ENCODE assay signal across 16 mouse cellular contexts in the genomic region with DNA sequence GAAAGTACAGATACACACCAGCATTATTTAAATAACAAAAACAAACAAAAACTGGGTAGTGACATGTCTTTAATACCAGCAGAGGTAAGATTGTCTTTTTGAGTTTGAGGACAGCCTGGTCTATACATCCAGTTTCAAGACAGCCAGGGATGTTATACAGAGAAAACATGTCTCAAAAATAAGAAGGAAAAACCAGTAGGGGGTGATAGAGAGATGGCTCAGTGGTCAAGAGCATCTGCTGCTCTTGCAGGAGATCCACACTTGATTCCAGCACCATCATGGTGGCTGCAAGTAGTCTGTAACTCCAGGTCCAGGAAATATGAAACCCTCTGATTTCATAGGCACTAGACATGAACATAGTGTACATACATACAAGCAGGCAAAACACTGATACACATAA. TPM values are rescaled to one million over a fixed set of nuclear protein-coding genes. Genes with fewer than 3 reads are reported as not detected.
DNase-seq lines count a peak whose midpoint lies in the region; ATAC-seq and TF ChIP-seq lines count a peak whose summit lies in the region.
"Had no signal": no experiment of that assay in that cellular context is flagged by ENCODE, and none has a peak within 500 bp of the region (broad histone marks: within the 10 kb centered on the region; RNA-seq: fewer than 3 reads in every experiment).

No protein-coding gene starts in this region.

- H3K27me3 ChIP-seq in liver, embryonic 14.5 days (ENCODE audit: control insufficient read depth, insufficient read depth, low read length) = no peaks in the 10 kb centered on the region
- no peaks in the 10 kb centered on the region for H3K27me3 ChIP-seq in liver, embryonic 11.5 days (replicated peaks; ENCODE audit: control insufficient read depth, insufficient read depth, low read length)
- H3K27me3 ChIP-seq: embryonic facial prominence, embryonic 12.5 days; neural tube, embryonic 12.5 days had no signal

- H3K9me3 ChIP-seq in liver, embryonic 14.5 days (ENCODE audit: control insufficient read depth, low read length) = no peaks in the 10 kb centered on the region
- no peaks in the 10 kb centered on the region for H3K9me3 ChIP-seq in liver, embryonic 11.5 days (ENCODE audit: control insufficient read depth, low read length)
- H3K9me3 ChIP-seq: embryonic facial prominence, embryonic 12.5 days; neural tube, embryonic 12.5 days had no signal

- no peak for ATAC-seq in CD4-positive, CD25-positive, alpha-beta regulatory T cell, adult 4 months
- ATAC-seq in liver, embryonic 14.5 days (ENCODE audit: insufficient read depth) = no peak
- no peak for ATAC-seq in liver, embryonic 11.5 days (replicated peaks; ENCODE audit: low FRiP score)
- ATAC-seq in megakaryocyte-erythroid progenitor cell, adult 5-6 weeks (replicated peaks; ENCODE audit: low FRiP score, low TSS enrichment, poor library complexity, severe bottlenecking) = 0 out of 2 replicates have a peak, but pooled peaks have one; percentile 52

- H3K4me1 ChIP-seq in liver, embryonic 14.5 days (replicated peaks; ENCODE audit: control insufficient read depth in 2 of 2, insufficient read depth in 2 of 2, low read length in 1 of 2) = no peaks in the 10 kb centered on the region
- no peaks in the 10 kb centered on the region for H3K4me1 ChIP-seq in liver, embryonic 11.5 days (replicated peaks; ENCODE audit: control insufficient read depth, insufficient read depth, low read length)
- H3K4me1 ChIP-seq: embryonic facial prominence, embryonic 12.5 days; neural tube, embryonic 12.5 days had no signal

- no peak overlapping the region for H3K4me2 ChIP-seq in liver, embryonic 14.5 days (ENCODE audit: low read depth)
- H3K4me2 ChIP-seq in liver, embryonic 11.5 days = no peak overlapping the region
- H3K4me2 ChIP-seq: embryonic facial prominence, embryonic 12.5 days; neural tube, embryonic 12.5 days had no signal

- DNase-seq in CD4-positive, CD25-positive, alpha-beta regulatory T cell, adult 2 months (ENCODE audit: low read depth, low spot score) = peak; percentile 37
- DNase-seq in liver, embryonic 14.5 days (ENCODE audit: low read depth in 3 of 3, low spot score in 3 of 3) = peak in 1 of 3 experiments; percentile 14
- DNase-seq in liver, embryonic 11.5 days (ENCODE audit: low spot score) = no peak
- DNase-seq in T-cell, adult 2 months (ENCODE audit: low spot score) = peak; percentile 0
- DNase-seq in urinary bladder, postnatal 25 days (ENCODE audit: low spot score) = no peak
- no peak for DNase-seq in frontal cortex, postnatal 10 days (ENCODE audit: low spot score in 2 of 2)
- DNase-seq: adrenal gland, postnatal 25 days; B cell, adult 2 months; heart, postnatal 36 days; right cerebral cortex, postnatal 4 days had no signal

- no peak overlapping the region for H3K4me3 ChIP-seq in liver, embryonic 14.5 days (ENCODE audit: insufficient read depth in 1 of 2, low read depth in 2 of 2, low read length in 2 of 2)
- no peak overlapping the region for H3K4me3 ChIP-seq in liver, embryonic 11.5 days (ENCODE audit: low read depth, low read length)
- H3K4me3 ChIP-seq: embryonic facial prominence, embryonic 12.5 days; neural tube, embryonic 12.5 days had no signal

- TF ChIP-seq EP300 in liver, embryonic 14.5 days (IDR thresholded peaks at IDR 0.05; ENCODE audit: low read depth) = no peak

- no peak overlapping the region for H3K27ac ChIP-seq in liver, embryonic 14.5 days
- H3K27ac ChIP-seq in liver, embryonic 11.5 days (ENCODE audit: low read depth, low read length) = no peak overlapping the region
- H3K27ac ChIP-seq: embryonic facial prominence, embryonic 12.5 days; neural tube, embryonic 12.5 days had no signal

- H3K9ac ChIP-seq in liver, embryonic 14.5 days (replicated peaks) = no peak overlapping the region
- H3K9ac ChIP-seq in liver, embryonic 11.5 days (ENCODE audit: low read depth, low read length) = no peak overlapping the region
- H3K9ac ChIP-seq: embryonic facial prominence, embryonic 12.5 days; neural tube, embryonic 12.5 days had no signal

- peaks cover 12% of the 10 kb centered on the region for H3K36me3 ChIP-seq in liver, embryonic 14.5 days (replicated peaks; ENCODE audit: control insufficient read depth, insufficient read depth, low read depth)
- H3K36me3 ChIP-seq in liver, embryonic 11.5 days (ENCODE audit: control insufficient read depth, insufficient read depth, low read length) = peaks cover 7% of the 10 kb centered on the region; the same call in 1 of the 2 replicates

- TF ChIP-seq CTCF in liver, embryonic 14.5 days (IDR thresholded peaks at IDR 0.05; ENCODE audit: low read depth) = peak; percentile 50; the same call in 1 of the 2 replicates

RNA-seq across cellular contexts. Expression of a gene that starts 39.7 kb away (rescaled TPM):
- 10 to 100 TPM; 37.2 to 39.6 TPM for polyA plus RNA-seq in CD4-positive, CD25-positive, alpha-beta regulatory T cell, adult 4 months (2017; shearing (Covaris generic))
- 7.0 and 8.8 TPM in 2 replicates for polyA plus RNA-seq in liver, embryonic 14.5 days (2012; rRNA removed)
- 16.3 and 17.4 TPM in 2 replicates for polyA plus RNA-seq in liver, embryonic 14.5 days (2014; fragmentation: Nextera tagmentation; extraction: Ambion mirVana)
- 42.0 and 45.8 TPM in 2 replicates for polyA plus RNA-seq in liver, embryonic 11.5 days (2014; fragmentation: Nextera tagmentation; extraction: Ambion mirVana)
- 71.1 and 73.6 TPM in 2 replicates for total RNA-seq in megakaryocyte-erythroid progenitor cell, adult 5-6 weeks (2014; fragmentation: Nextera tagmentation)
- 50.4 and 59.9 TPM in 2 replicates for total RNA-seq in megakaryocyte-erythroid progenitor cell, adult 5-6 weeks (2017)

RNA-seq across cellular contexts. Expression of a gene that starts 39.7 kb away (rescaled TPM):
- polyA plus RNA-seq in CD4-positive, CD25-positive, alpha-beta regulatory T cell, adult 4 months (2017; shearing (Covaris generic)) = 10 to 100 TPM; 46.8 to 60.4 TPM
- 14.5 and 15.4 TPM in 2 replicates for polyA plus RNA-seq in liver, embryonic 14.5 days (2012; rRNA removed)
- polyA plus RNA-seq in liver, embryonic 14.5 days (2014; fragmentation: Nextera tagmentation; extraction: Ambion mirVana) = 18.0 and 20.2 TPM in 2 replicates
- 40.0 and 45.5 TPM in 2 replicates for polyA plus RNA-seq in liver, embryonic 11.5 days (2014; fragmentation: Nextera tagmentation; extraction: Ambion mirVana)
- 40.0 and 41.2 TPM in 2 replicates for total RNA-seq in megakaryocyte-erythroid progenitor cell, adult 5-6 weeks (2014; fragmentation: Nextera tagmentation)
- total RNA-seq in megakaryocyte-erythroid progenitor cell, adult 5-6 weeks (2017) = 17.5 and 21.8 TPM in 2 replicates

RNA-seq across cellular contexts. Expression of a gene that starts 53.7 kb away (rescaled TPM):
- not detected for polyA plus RNA-seq in CD4-positive, CD25-positive, alpha-beta regulatory T cell, adult 4 months (2017; shearing (Covaris generic))
- not detected in 2 replicates for polyA plus RNA-seq in liver, embryonic 14.5 days (2012; rRNA removed)
- polyA plus RNA-seq in liver, embryonic 14.5 days (2014; fragmentation: Nextera tagmentation; extraction: Ambion mirVana) = not detected in 2 replicates
- not detected in 2 replicates for polyA plus RNA-seq in liver, embryonic 11.5 days (2014; fragmentation: Nextera tagmentation; extraction: Ambion mirVana)
- not detected in 2 replicates for total RNA-seq in megakaryocyte-erythroid progenitor cell, adult 5-6 weeks (2014; fragmentation: Nextera tagmentation)
- total RNA-seq in megakaryocyte-erythroid progenitor cell, adult 5-6 weeks (2017) = not detected in 2 replicates
- total RNA-seq: adrenal gland, postnatal 25 days; gastrocnemius, adult 18-20 months; heart, postnatal 36 days had no signal
- polyA plus RNA-seq: embryonic facial prominence, embryonic 12.5 days; liver, embryonic 16.5 days; neural tube, embryonic 12.5 days had no signal

Comparison
In these comparisons a context has a peak if more than half of its experiments do, and no peak if none do; other contexts are left out.
1. DNase-seq: peak in CD4-positive, CD25-positive, alpha-beta regulatory T cell, adult 2 months (single experiment) and T-cell, adult 2 months (single experiment); none in liver, embryonic 11.5 days (single experiment), urinary bladder, postnatal 25 days (single experiment) and frontal cortex, postnatal 10 days (0 of 2).